Mouse (Mus musculus): ENCODE data around the gene Actrt2. TPM values are rescaled to one million over a fixed set of nuclear protein-coding genes. Genes with fewer than 3 reads are reported as not detected.

Actrt2 gene
- polyA plus RNA-seq, 1 experiment from 2014 or later = not detected

Other genes with a start within 250 kb of the Actrt2 start
- 18.4 and 21.8 TPM in 2 replicates for gene Prdm16, start 31.0 kb downstream of the Actrt2 start, polyA plus RNA-seq (2014; fragmentation: Nextera tagmentation; extraction: Ambion mirVana)
- 0.29 and 0.55 TPM in 2 replicates for gene Ttc34, start 169.6 kb upstream of the Actrt2 start, polyA plus RNA-seq (2014; fragmentation: Nextera tagmentation; extraction: Ambion mirVana)
- 0.12 TPM in 1 of 2 replicates, not detected in the other for gene Mmel1, start 201.7 kb upstream of the Actrt2 start, polyA plus RNA-seq (2014; fragmentation: Nextera tagmentation; extraction: Ambion mirVana)
- 40.1 and 42.5 TPM in 2 replicates for gene Fam213b, start 231.3 kb upstream of the Actrt2 start, polyA plus RNA-seq (2014; fragmentation: Nextera tagmentation; extraction: Ambion mirVana)